Mouse (Mus musculus): Measurements from ENCODE around the gene Fut8. TPM values are rescaled to one million over a fixed set of nuclear protein-coding genes. Genes with fewer than 3 reads are reported as not detected.

Gene Fut8
- polyA plus RNA-seq, 1 experiment from 2014 or later = 37.5 TPM

DNA sequence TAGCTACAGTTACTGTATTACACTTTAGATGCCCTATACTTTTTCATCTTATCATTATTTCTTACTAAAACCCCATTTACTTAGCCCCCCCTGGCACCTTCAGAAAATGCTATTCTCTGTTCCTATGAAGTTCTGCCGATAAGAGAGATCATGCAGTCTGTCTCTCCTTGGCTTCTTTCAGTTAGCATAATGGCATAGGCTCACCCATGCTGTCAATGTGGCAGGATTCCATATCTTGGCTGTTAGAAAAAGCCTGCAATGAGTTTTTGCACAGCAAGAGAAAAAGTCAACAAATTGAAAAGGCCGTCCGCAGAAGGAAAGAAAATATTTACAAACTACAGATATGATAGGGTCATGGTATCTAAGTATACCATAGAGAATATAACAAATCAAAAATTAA lies 253.6 kb downstream of the Fut8 start:
- H3K36me3 ChIP-seq = no peaks in the 10 kb centered on the region
- no peaks in the 10 kb centered on the region for H3K4me1 ChIP-seq
- H3K9ac ChIP-seq (replicated peaks) = no peak overlapping the region
- no peak for ATAC-seq (replicated peaks)
- H3K4me2 ChIP-seq (replicated peaks) = no peak overlapping the region
- H3K4me3 ChIP-seq = no peak overlapping the region
- no peaks in the 10 kb centered on the region for H3K27me3 ChIP-seq
- WGBS = 58% methylated on average over 3 of the region's 3 CpGs
- H3K9me3 ChIP-seq = no peaks in the 10 kb centered on the region
- no peak overlapping the region for H3K27ac ChIP-seq (replicated peaks)

DNA sequence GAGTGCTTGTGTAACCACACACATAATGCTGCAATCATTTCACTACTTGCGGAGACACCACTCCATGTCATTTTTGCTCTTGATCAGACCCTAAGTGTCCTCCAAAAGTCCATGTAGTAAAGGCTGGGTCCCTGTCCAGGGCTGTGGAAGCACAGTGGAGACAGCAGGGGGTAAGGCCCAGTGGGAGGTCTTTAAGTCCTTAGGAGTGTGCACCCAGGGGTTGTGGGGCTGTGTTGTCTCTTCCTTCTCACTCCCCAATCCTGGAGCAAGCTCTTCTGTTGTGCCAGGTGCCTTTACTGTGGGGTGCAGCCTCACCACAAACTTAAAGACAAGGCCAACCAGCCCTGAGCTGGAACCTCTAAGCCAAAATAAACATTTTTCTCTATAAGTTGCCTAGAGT lies 257.9 kb downstream of the Fut8 start:
- no peak overlapping the region for H3K27ac ChIP-seq (replicated peaks)
- no peaks in the 10 kb centered on the region for H3K4me1 ChIP-seq
- ATAC-seq (replicated peaks) = no peak
- H3K9me3 ChIP-seq = no peaks in the 10 kb centered on the region
- H3K36me3 ChIP-seq = no peaks in the 10 kb centered on the region
- no peak overlapping the region for H3K9ac ChIP-seq (replicated peaks)
- H3K4me2 ChIP-seq (replicated peaks) = no peak overlapping the region
- H3K4me3 ChIP-seq = no peak overlapping the region
- WGBS = 93% methylated on average over 1 of the region's 1 CpGs
- no peaks in the 10 kb centered on the region for H3K27me3 ChIP-seq

DNA sequence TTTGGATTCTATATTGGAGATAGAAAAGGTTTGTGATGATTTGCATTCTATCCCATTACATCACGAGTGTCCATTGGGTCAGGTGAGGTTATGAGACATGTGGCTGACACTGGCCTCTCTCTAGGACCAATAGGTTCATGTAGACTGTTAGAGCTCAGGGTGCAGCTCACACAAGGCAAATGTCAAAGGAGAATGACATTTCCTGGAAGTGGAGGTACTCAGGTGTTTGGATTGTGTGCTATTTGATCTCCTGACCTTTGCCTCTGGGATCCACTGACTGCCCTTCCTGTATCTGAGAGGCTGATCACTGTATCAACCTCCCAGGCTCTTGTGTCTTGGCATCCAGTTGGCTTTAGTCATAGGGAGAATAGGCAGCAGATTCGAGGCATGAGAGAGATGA lies 260.2 kb downstream of the Fut8 start:
- no peak for ATAC-seq (replicated peaks)
- Histone ChIP-seq H3K4me1 (no peaks in the 10 kb centered on the region), H3K27me3 (no peaks in the 10 kb centered on the region), H3K4me2 (replicated peaks) (no peak overlapping the region), H3K36me3 (no peaks in the 10 kb centered on the region), H3K9ac (replicated peaks) (no peak overlapping the region), H3K9me3 (no peaks in the 10 kb centered on the region), H3K4me3 (no peak overlapping the region), H3K27ac (replicated peaks) (no peak overlapping the region)
- 82% methylated on average over 2 of the region's 2 CpGs for WGBS

DNA sequence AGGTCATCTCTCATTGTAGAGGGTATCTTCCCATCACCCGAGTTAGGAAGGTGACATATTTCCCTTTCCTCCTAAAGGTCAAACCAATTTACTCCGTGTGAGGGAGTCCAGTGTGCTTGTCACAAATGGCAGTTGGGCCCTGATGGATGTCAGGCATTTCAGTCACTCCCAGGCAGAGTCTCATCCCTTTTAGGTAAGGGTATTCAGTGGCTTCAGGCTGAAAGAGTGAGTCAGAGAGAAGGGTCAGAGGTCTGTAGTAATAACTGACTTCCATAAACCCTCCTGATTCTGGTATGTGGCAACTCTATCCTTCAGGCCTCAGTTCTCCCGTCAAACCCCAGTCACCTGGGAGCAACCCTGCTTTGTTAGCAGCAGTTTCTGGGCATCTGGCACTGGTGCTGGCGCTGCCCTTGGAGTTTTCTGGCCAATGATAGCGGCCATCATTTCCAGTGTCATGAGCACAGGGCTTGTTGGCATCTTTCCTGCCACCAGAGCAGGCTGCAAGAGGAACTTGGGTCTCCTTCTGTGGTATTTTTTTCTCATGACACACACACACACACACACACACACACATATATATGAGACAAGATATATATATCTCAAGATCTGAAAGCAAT lies 262.6 kb downstream of the Fut8 start:
- Histone ChIP-seq H3K9me3 (no peaks in the 10 kb centered on the region), H3K9ac (replicated peaks) (no peak overlapping the region), H3K27me3 (no peaks in the 10 kb centered on the region), H3K4me2 (replicated peaks) (no peak overlapping the region), H3K27ac (replicated peaks) (no peak overlapping the region), H3K4me1 (no peaks in the 10 kb centered on the region), H3K36me3 (no peaks in the 10 kb centered on the region), H3K4me3 (no peak overlapping the region)
- WGBS = 84% methylated on average over 5 of the region's 5 CpGs
- ATAC-seq (replicated peaks) = no peak

DNA sequence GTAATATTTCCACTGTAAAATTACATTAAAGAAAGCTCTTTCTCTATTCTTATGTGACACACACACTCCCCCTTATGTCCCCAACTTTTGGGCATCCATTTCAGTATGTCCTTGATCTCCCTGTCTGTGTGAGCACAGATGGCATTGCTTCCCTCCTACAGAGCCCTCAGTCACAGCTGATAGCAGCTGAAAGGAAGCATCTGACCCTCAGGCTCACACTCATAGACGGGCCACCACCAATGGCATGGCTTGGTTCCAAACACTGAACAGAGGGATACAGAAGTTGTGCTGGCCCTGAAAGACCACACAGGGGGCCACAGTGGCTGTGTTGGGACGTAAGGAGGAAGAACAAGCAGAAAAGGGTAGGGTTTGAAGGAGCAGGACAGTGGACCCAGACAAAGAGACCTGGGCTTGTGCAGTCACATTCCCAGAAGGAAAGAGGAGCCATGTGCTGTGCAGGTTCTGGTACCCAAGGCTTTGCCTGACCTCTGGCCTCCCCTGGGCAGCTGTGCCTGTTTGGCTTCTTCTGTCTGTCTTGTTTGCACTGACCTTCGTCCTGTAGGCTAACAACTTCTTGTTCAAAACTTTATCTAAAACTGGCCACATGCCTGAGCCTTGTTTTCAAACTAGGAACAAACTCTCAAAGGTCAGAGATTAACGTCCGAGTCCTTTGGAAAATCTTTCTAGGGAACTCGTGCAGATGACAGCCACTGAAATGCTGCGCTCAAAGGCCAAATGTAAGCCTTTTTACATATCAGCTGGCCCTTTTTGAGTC lies 263.7 kb downstream of the Fut8 start:
- Histone ChIP-seq H3K9me3 (no peaks in the 10 kb centered on the region), H3K27ac (replicated peaks) (no peak overlapping the region), H3K27me3 (no peaks in the 10 kb centered on the region), H3K4me1 (no peaks in the 10 kb centered on the region), H3K9ac (replicated peaks) (no peak overlapping the region), H3K4me2 (replicated peaks) (no peak overlapping the region), H3K4me3 (no peak overlapping the region), H3K36me3 (no peaks in the 10 kb centered on the region)
- no peak for ATAC-seq (replicated peaks)
- WGBS = 62% methylated on average over 7 of the region's 7 CpGs

DNA sequence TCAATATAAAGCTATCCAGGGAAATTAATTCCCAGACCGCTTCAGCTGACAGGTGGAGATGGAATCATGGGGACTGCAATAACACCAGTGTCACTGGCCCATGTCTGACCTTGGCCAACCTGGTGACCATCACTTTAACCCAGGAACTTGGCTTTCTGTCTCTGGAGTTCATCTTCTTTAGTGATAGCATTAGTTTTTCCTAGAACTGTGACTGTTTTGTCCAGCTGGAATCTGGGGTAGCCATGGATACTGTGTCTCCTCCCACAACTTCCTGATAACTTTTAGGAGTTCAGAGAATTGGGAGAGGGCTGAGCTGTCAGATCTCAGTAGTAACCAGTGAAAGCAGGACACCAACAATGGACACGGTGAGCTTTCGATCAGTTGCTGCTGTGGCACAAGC lies 264.3 kb downstream of the Fut8 start:
- ATAC-seq (replicated peaks) = no peak
- no peak overlapping the region for H3K4me2 ChIP-seq (replicated peaks)
- no peak overlapping the region for H3K4me3 ChIP-seq
- no peaks in the 10 kb centered on the region for H3K9me3 ChIP-seq
- H3K4me1 ChIP-seq = no peaks in the 10 kb centered on the region
- 91% methylated on average over 3 of the region's 3 CpGs for WGBS
- H3K27me3 ChIP-seq = no peaks in the 10 kb centered on the region
- H3K27ac ChIP-seq (replicated peaks) = no peak overlapping the region
- H3K9ac ChIP-seq (replicated peaks) = no peak overlapping the region
- no peaks in the 10 kb centered on the region for H3K36me3 ChIP-seq

DNA sequence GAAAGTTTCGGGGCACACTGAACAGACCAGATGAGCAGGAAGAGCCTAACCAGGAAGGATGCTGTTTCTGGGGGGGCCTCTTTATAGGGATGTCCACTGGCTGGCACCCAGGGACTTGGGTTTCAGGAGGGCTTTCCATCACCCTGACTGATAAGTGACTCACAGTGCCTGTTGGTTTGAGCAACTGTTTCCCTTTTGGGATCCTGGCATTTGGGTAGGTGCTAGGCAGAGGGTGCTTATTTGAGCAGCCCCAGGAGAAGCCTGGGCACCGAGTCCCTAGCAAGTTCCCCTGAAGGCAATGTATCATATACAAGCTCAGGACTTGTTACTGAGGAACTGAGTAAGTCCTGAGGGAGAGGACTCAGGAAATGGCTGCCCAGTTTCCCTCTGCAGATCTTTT lies 267.5 kb downstream of the Fut8 start:
- Histone ChIP-seq H3K9ac (replicated peaks) (no peak overlapping the region), H3K4me1 (no peaks in the 10 kb centered on the region), H3K27ac (replicated peaks) (no peak overlapping the region), H3K36me3 (no peaks in the 10 kb centered on the region), H3K4me2 (replicated peaks) (no peak overlapping the region), H3K9me3 (no peaks in the 10 kb centered on the region), H3K4me3 (no peak overlapping the region), H3K27me3 (no peaks in the 10 kb centered on the region)
- 95% methylated on average over 2 of the region's 2 CpGs for WGBS
- ATAC-seq (replicated peaks) = no peak

DNA sequence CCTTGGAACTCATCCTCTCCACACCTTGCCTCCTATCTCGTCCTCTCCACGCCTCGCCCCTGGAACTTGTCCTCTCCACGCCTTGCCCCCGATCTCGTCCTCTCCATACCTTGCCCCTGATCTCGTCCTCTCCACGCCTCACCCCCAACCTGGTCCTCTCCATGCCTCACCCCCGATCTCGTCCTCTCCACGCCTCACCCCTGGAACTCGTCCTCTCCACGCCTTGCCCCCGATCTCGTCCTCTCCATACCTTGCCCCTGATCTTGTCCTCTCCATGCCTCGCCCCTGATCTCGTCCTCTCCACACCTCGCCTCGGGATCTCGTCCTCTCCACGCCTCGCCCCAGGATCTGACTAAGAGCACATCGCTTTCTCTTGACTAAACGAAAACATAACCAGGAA lies 269.8 kb downstream of the Fut8 start:
- H3K27me3 ChIP-seq = no peaks in the 10 kb centered on the region
- no peaks in the 10 kb centered on the region for H3K4me1 ChIP-seq
- H3K9ac ChIP-seq (replicated peaks) = no peak overlapping the region
- 95% methylated on average over 24 of the region's 24 CpGs for WGBS
- no peak overlapping the region for H3K27ac ChIP-seq (replicated peaks)
- no peak for ATAC-seq (replicated peaks)
- no peaks in the 10 kb centered on the region for H3K36me3 ChIP-seq
- no peak overlapping the region for H3K4me2 ChIP-seq (replicated peaks)
- no peak overlapping the region for H3K4me3 ChIP-seq
- no peaks in the 10 kb centered on the region for H3K9me3 ChIP-seq

DNA sequence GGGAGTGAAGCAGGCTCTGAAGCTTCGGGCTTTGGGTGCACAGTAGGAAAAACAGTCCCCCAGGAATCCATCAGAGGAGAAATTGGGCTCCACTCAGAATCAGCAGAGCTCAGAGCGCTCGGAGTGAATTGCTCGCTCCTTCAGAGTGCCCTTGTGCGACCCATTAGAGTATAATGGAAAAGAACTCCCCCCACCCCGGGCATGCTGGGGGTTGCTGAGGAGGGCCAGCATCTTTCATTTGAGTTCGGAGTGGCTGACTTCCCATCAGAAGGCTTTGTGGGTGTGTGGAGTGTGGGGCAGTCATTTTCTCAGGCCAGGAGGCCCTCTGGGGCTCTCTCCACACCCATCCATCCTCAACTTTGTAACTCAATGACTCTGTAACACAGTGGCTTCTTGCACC lies 272.8 kb downstream of the Fut8 start:
- no peak overlapping the region for H3K4me3 ChIP-seq
- 82% methylated on average over 7 of the region's 7 CpGs for WGBS
- H3K36me3 ChIP-seq = no peaks in the 10 kb centered on the region
- no peaks in the 10 kb centered on the region for H3K9me3 ChIP-seq
- H3K4me1 ChIP-seq = no peaks in the 10 kb centered on the region
- no peak overlapping the region for H3K4me2 ChIP-seq (replicated peaks)
- no peak overlapping the region for H3K27ac ChIP-seq (replicated peaks)
- no peaks in the 10 kb centered on the region for H3K27me3 ChIP-seq
- no peak for ATAC-seq (replicated peaks)
- H3K9ac ChIP-seq (replicated peaks) = no peak overlapping the region

DNA sequence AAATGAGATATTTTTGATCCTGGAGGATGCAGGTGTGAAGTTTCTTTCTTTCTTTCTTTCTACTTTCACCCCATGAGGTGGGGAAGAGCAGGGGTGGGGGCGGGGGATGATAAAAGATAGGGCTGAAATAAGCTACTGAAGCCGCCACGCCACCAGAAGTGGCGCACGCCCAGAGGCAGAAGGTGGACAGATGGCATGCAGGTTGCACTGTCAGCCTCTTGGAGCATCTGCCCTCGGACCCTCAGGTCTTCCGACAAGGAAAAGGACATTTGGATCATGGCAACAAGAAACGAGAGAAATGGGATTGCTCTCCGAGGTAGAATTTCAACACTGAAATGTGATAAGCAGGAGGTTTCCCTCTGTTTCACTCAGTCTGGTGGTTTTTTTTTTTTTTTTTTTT lies 273.3 kb downstream of the Fut8 start:
- no peak for ATAC-seq (replicated peaks)
- Histone ChIP-seq H3K9ac (replicated peaks) (no peak overlapping the region), H3K27me3 (no peaks in the 10 kb centered on the region), H3K9me3 (no peaks in the 10 kb centered on the region), H3K4me3 (no peak overlapping the region), H3K36me3 (no peaks in the 10 kb centered on the region), H3K4me1 (no peaks in the 10 kb centered on the region), H3K27ac (replicated peaks) (no peak overlapping the region), H3K4me2 (replicated peaks) (no peak overlapping the region)
- 83% methylated on average over 9 of the region's 9 CpGs for WGBS

DNA sequence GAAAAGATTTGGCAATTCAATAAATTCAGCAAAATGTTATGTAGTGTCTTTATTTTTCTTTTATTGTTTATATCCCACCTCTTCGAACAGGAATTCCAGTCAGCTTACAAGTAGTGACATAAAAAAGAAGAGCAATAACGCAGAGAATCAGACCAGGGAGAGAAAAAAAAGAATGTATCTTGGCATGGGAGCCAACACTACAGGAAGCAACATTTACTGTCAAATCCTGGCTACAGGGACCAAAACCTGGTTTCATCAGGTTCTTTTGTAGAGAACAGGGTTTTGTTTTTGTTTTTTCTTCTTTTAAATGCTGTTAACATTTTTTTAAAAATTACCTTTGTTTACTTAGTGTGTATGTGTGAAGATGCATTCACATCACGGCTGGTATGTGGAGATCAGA lies 273.7 kb downstream of the Fut8 start:
- Histone ChIP-seq H3K4me3 (no peak overlapping the region), H3K4me1 (no peaks in the 10 kb centered on the region), H3K27me3 (no peaks in the 10 kb centered on the region), H3K4me2 (replicated peaks) (no peak overlapping the region), H3K36me3 (no peaks in the 10 kb centered on the region), H3K27ac (replicated peaks) (no peak overlapping the region), H3K9ac (replicated peaks) (no peak overlapping the region), H3K9me3 (no peaks in the 10 kb centered on the region)
- WGBS = 80% methylated on average over 3 of the region's 3 CpGs
- no peak for ATAC-seq (replicated peaks)

DNA sequence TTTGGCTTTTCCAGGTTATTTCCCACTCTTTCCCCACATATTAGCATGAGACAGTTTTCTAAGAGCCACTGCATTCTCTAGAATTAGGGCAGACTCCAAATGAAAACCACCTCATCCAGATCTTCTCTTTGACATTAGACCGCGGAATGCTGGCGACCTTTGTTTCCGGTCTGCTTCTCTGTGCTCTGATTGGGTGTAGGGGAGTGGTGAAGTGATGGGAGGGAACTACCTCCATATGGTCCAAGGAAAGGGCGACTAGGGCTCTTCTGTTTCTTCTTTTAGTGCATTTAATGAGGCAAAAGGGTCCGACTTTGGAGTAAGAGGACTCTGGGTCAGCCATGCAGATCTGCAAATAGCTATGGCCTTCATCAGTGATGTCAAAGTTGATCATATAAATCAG lies 278.9 kb downstream of the Fut8 start:
- Histone ChIP-seq H3K9ac (replicated peaks) (no peak overlapping the region), H3K27ac (replicated peaks) (no peak overlapping the region), H3K27me3 (no peaks in the 10 kb centered on the region), H3K4me3 (no peak overlapping the region), H3K36me3 (no peaks in the 10 kb centered on the region), H3K4me1 (no peaks in the 10 kb centered on the region), H3K9me3 (no peaks in the 10 kb centered on the region), H3K4me2 (replicated peaks) (no peak overlapping the region)
- no peak for ATAC-seq (replicated peaks)
- WGBS = 89% methylated on average over 6 of the region's 6 CpGs

DNA sequence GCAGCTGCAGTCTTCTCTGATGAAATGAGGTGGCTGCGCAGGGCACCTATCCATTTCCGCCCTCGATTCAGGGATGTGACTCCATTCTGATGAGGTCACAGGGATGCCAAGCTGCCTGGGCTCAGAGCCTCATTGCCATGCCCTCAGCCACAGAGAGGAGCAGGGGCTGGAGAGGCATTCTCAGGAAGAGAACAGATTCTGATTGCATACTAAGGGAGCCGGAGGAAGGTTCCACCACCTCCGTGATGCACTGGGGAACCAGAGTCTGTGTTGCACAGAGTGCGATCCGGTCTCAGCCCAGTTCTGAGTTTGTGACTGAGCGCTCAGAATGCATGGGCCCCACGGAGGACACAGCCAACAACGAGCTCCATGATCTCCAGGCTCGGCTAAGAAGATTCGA lies 279.8 kb downstream of the Fut8 start:
- Histone ChIP-seq H3K4me3 (no peak overlapping the region), H3K27me3 (no peaks in the 10 kb centered on the region), H3K9me3 (no peaks in the 10 kb centered on the region), H3K4me2 (replicated peaks) (no peak overlapping the region), H3K27ac (replicated peaks) (no peak overlapping the region), H3K36me3 (no peaks in the 10 kb centered on the region), H3K4me1 (no peaks in the 10 kb centered on the region), H3K9ac (replicated peaks) (no peak overlapping the region)
- ATAC-seq (replicated peaks) = no peak
- 87% methylated on average over 12 of the region's 12 CpGs for WGBS
